ENCODE assay signal across 21 mouse cellular contexts in the genomic region with DNA sequence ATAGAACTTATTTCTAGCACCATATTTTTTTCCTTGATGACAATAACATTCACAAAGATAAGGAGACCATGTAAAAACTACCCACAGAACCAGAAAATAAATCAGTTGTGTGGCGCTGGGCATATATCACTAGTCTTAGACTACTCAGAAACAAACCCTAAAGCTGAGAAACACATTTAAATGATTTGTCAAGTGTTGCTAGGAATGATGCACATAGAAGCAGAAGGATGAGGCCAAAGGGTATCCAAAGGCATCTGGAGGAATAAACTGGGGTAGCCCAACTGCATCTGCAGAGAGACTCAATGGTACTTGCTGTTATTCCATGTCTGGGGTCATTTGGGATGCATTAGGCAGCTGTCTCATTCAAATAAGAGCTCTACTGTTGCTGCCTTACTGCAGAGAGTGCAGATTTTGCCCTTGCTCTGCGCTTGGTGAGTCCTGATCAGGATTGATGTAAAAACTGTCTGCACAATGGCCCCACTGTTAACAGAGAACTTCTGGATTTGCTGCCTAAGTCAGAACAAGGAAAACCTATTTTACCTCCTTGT.
A peak's percentile ranks its signal among the peaks of the same experiment; 100 is the strongest.
DNase-seq lines count a peak whose midpoint lies in the region; ATAC-seq lines count a peak whose summit lies in the region.
"Had no signal": no experiment of that assay in that cellular context is flagged by ENCODE, and none has a peak within 500 bp of the region (broad histone marks: within the 10 kb centered on the region; RNA-seq: fewer than 3 reads in every experiment).

No protein-coding gene starts in this region.

- no peaks in the 10 kb centered on the region for H3K27me3 ChIP-seq in kidney, embryonic 16.5 days (ENCODE audit: insufficient read depth, low read length)
- no peaks in the 10 kb centered on the region for H3K27me3 ChIP-seq in neural tube, embryonic 12.5 days (replicated peaks)
- H3K27me3 ChIP-seq in neural tube, embryonic 15.5 days (replicated peaks) = no peaks in the 10 kb centered on the region
- no peaks in the 10 kb centered on the region for H3K27me3 ChIP-seq in heart, embryonic 11.5 days (ENCODE audit: control insufficient read depth, insufficient read depth, low read length)
- H3K27me3 ChIP-seq: embryonic facial prominence, embryonic 13.5 days; midbrain, embryonic 15.5 days had no signal

- no peaks in the 10 kb centered on the region for H3K4me1 ChIP-seq in kidney, embryonic 16.5 days (ENCODE audit: insufficient read depth, low read length)
- no peaks in the 10 kb centered on the region for H3K4me1 ChIP-seq in neural tube, embryonic 12.5 days
- H3K4me1 ChIP-seq in neural tube, embryonic 15.5 days = no peaks in the 10 kb centered on the region
- H3K4me1 ChIP-seq in heart, embryonic 11.5 days (ENCODE audit: control insufficient read depth, insufficient read depth, low read length) = no peaks in the 10 kb centered on the region
- H3K4me1 ChIP-seq: embryonic facial prominence, embryonic 13.5 days; midbrain, embryonic 15.5 days had no signal

- peak overlapping the region; percentile 24; the same call in 1 of the 2 replicates for H3K27ac ChIP-seq in kidney, embryonic 16.5 days (ENCODE audit: low read length)
- H3K27ac ChIP-seq in neural tube, embryonic 12.5 days = no peak overlapping the region
- H3K27ac ChIP-seq in neural tube, embryonic 15.5 days (replicated peaks) = no peak overlapping the region
- no peak overlapping the region for H3K27ac ChIP-seq in heart, embryonic 11.5 days (ENCODE audit: low read depth, low read length)
- H3K27ac ChIP-seq: embryonic facial prominence, embryonic 13.5 days; macrophage; midbrain, embryonic 15.5 days; stomach, postnatal 0 days had no signal

- ATAC-seq in kidney, embryonic 16.5 days (ENCODE audit: low FRiP score, low TSS enrichment) = peak; percentile 69; the same call in 1 of the 2 replicates
- 0 out of 2 replicates have a peak, but pooled peaks have one; percentile 25 for ATAC-seq in neural tube, embryonic 12.5 days (ENCODE audit: low FRiP score, low read depth)
- ATAC-seq in neural tube, embryonic 15.5 days (ENCODE audit: low FRiP score) = no peak
- ATAC-seq in heart, embryonic 11.5 days (replicated peaks; ENCODE audit: insufficient number of reproducible peaks, low FRiP score, low TSS enrichment) = no peak
- ATAC-seq: CD4-positive, CD25-positive, alpha-beta regulatory T cell, adult 4 months; forebrain, postnatal 0 days; midbrain, embryonic 15.5 days had no signal

- no peak overlapping the region for H3K4me2 ChIP-seq in kidney, embryonic 16.5 days (replicated peaks; ENCODE audit: low read depth, low read length)
- no peak overlapping the region for H3K4me2 ChIP-seq in neural tube, embryonic 12.5 days (replicated peaks)
- no peak overlapping the region for H3K4me2 ChIP-seq in neural tube, embryonic 15.5 days
- H3K4me2 ChIP-seq in heart, embryonic 11.5 days = no peak overlapping the region
- H3K4me2 ChIP-seq: embryonic facial prominence, embryonic 13.5 days; liver, embryonic 11.5 days; midbrain, embryonic 15.5 days had no signal

- WGBS in kidney, embryonic 16.5 days = 69% methylated on average over 2 of the region's 2 CpGs
- WGBS in neural tube, embryonic 12.5 days = 69% methylated on average over 2 of the region's 2 CpGs
- WGBS in neural tube, embryonic 15.5 days = 81% methylated on average over 2 of the region's 2 CpGs
- WGBS in heart, embryonic 11.5 days (ENCODE audit: insufficient replicate concordance) = 67% methylated on average over 2 of the region's 2 CpGs

- no peak overlapping the region for H3K9ac ChIP-seq in kidney, embryonic 16.5 days (replicated peaks; ENCODE audit: low read length)
- no peak overlapping the region for H3K9ac ChIP-seq in neural tube, embryonic 12.5 days
- no peak overlapping the region for H3K9ac ChIP-seq in neural tube, embryonic 15.5 days (replicated peaks)
- no peak overlapping the region for H3K9ac ChIP-seq in heart, embryonic 11.5 days (ENCODE audit: low read depth, low read length)
- H3K9ac ChIP-seq: embryonic facial prominence, embryonic 13.5 days; forebrain, postnatal 0 days; midbrain, embryonic 15.5 days had no signal

- DNase-seq in embryo, embryonic 10 days (ENCODE audit: low spot score) = peak; percentile 8
- no peak for DNase-seq in embryo, embryonic 9.5 days (ENCODE audit: extremely low spot score)
- DNase-seq in kidney, adult 9 months = no peak
- DNase-seq in heart, postnatal 36 days = no peak
- DNase-seq: forebrain, postnatal 0 days; gastrocnemius, postnatal 14 days; kidney, postnatal 10 days; lung, adult 2 months; right cerebral cortex, adult 18-20 months; thymus, postnatal 14 days had no signal

- intact Hi-C loops in heart, postnatal 36 days (cut with DNase I) = no loop called here

- no peaks in the 10 kb centered on the region for H3K9me3 ChIP-seq in kidney, embryonic 16.5 days (ENCODE audit: low read length)
- no peaks in the 10 kb centered on the region for H3K9me3 ChIP-seq in neural tube, embryonic 12.5 days
- H3K9me3 ChIP-seq in neural tube, embryonic 15.5 days (replicated peaks) = no peaks in the 10 kb centered on the region
- H3K9me3 ChIP-seq in heart, embryonic 11.5 days (replicated peaks; ENCODE audit: control insufficient read depth, low read length) = no peaks in the 10 kb centered on the region
- H3K9me3 ChIP-seq: embryonic facial prominence, embryonic 13.5 days; G1E; midbrain, embryonic 15.5 days had no signal

- H3K36me3 ChIP-seq in kidney, embryonic 16.5 days (ENCODE audit: insufficient read depth, low read length) = no peaks in the 10 kb centered on the region
- H3K36me3 ChIP-seq in neural tube, embryonic 12.5 days = no peaks in the 10 kb centered on the region
- H3K36me3 ChIP-seq in neural tube, embryonic 15.5 days = no peaks in the 10 kb centered on the region
- no peaks in the 10 kb centered on the region for H3K36me3 ChIP-seq in heart, embryonic 11.5 days (ENCODE audit: control insufficient read depth, insufficient read depth, low read length)
- H3K36me3 ChIP-seq: embryonic facial prominence, embryonic 13.5 days; G1E; midbrain, embryonic 15.5 days had no signal

- H3K4me3 ChIP-seq in kidney, embryonic 16.5 days (ENCODE audit: low read length) = no peak overlapping the region
- no peak overlapping the region for H3K4me3 ChIP-seq in neural tube, embryonic 12.5 days
- H3K4me3 ChIP-seq in neural tube, embryonic 15.5 days (replicated peaks) = no peak overlapping the region
- no peak overlapping the region for H3K4me3 ChIP-seq in heart, embryonic 11.5 days (ENCODE audit: low read depth, low read length)
- H3K4me3 ChIP-seq: embryonic facial prominence, embryonic 13.5 days; midbrain, embryonic 15.5 days had no signal

Comparison
In these comparisons a context has a peak if more than half of its experiments do, and no peak if none do; other contexts are left out.
1. ATAC-seq: peak in kidney, embryonic 16.5 days (single experiment) and neural tube, embryonic 12.5 days (single experiment); none in neural tube, embryonic 15.5 days (single experiment) and heart, embryonic 11.5 days (single experiment).